Mouse (Mus musculus) NIH3T3 (cell line): ENCODE measurements around the gene Cpne8.
A peak's percentile ranks its signal among the peaks of the same experiment; 100 is the strongest.

ENCODE experiments used
- DNase-seq: peaks from one replicate; pipeline ENCODE4 v3.0.0-alpha.2; 2012; ENCODE audit warnings: low read depth

Gene Cpne8

DNA sequence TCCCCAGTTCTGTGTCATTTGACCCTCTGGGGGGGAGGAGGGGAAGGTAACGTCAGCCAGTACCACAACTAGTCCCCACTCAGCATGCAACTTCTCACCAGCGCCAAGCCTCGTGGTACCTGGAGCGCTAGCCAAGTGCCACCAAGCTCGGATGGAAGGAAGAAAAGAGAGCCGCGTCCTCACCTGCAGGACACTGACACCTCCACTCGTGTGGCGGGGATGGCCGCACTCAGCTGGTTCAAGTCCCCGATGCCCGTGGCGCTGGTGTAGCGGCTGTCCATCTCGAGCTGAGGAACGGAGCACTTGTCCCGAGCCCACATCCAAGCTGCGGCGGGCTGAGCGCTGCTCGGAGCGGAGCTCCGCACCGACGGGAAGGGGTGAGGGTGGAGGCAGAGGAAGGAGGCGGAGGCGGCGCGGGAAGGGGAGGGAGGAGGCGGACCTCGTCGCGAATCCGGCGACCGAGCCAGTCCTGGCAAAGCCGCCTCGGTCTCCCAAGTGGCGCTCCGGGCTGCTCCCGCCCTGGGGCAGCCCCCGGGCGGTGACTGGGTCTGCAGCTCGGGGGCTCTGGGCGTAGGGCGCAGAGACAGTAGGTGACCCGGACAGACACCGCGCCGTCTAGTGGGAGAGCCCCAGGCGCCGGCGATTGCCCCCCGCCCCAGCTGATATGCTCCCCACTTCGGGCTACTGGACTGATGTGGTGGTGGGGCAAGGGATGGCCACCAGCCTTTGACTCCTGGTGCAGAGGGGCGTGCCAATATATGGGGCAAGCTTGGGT lies at the start of gene Cpne8:
Cpne8 (minus strand) TSS at position 448 of the 775 bp plus-strand sequence.
- peak; percentile 72 for DNase-seq

DNA sequence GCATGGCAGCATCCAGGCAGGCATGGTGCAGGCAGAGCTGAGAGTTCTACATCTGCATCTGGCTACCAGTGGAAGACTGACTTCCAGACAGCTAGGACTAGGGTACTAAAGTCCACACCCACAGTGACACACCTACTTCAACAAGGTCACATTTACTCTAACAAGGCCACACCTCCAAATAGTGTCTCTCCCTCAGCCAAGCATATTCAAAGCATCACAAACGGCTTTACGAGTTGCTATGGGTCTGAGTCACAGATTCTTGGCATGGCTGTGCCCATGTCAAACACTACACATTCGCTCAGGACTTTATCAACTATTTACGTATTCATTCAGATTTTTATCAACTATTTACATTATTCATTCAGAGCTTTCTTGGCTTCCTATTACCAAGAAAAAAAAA lies 38.5 kb upstream of the Cpne8 start:
- peak; percentile 83 for DNase-seq

DNA sequence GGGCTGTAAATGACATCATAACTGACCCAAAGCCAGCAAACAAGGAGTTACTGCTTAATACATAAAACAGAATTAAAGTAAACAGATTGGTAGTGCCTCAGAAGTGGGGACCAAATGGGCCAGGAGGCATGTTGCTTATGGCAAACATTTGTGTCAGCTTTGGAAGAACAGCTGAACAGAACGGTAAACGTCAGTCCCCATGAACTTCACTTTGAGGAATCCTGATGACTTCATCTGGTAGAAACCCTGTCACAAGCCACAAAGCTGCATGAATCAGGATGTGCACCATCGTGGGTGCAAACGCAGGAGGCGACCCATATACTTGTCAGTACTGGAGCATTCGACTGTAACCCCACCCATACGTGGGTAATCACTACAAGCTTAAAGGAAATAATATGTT lies 30.1 kb upstream of the Cpne8 start:
- DNase-seq = no peak

DNA sequence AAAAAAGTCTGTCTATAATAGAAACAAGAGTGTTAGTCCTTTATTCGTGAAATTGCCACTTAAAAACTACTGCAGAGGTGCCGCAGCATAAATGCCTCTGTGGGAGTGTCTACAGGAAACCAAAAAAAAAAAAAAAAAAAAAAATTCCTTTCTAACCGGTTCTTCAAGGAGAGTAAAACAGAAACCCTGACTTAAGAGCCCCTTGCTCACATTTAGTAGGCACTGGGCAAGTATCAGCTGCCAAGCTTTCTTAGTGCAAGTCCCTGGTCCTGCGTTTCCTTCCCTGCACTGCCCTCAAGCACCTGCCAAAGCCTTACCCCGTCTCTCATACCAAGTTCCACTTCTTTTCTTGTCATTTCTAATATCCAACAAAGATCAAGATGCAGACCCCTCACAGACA lies 25.1 kb upstream of the Cpne8 start:
- no peak for DNase-seq

DNA sequence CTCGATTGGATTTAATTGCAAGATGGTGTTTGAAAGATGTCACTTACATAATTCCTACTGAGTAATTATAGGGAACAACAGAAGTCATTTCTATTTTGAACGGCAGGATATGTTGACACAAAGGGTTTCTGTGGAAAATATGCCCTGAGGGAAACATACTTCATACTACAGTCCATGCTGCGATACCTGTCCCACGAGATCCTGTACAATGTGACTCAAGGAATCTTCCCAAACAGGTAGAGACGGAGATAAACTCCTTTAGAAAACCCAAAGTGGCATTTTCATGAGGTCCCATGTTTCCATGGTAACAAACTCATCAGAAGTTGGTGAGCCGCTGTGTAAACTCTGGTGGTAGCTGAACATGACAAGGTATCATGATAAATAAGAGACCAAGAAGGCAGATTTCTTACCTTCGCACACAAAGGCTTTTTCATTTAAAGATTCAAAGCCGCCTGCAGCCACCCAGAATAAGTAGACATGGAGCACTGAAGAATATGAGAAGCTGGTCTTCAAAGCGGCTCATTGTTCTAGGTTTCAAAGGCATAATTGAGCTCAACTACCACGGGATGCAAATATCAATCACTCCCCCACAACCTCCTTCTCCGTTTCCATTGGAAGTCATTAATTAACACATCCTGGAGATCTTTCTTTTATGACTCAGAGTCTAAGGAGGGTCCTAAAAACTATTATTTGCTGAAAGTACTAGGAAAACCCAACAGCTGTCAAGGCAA lies 24.4 kb upstream of the Cpne8 start:
- DNase-seq = no peak

DNA sequence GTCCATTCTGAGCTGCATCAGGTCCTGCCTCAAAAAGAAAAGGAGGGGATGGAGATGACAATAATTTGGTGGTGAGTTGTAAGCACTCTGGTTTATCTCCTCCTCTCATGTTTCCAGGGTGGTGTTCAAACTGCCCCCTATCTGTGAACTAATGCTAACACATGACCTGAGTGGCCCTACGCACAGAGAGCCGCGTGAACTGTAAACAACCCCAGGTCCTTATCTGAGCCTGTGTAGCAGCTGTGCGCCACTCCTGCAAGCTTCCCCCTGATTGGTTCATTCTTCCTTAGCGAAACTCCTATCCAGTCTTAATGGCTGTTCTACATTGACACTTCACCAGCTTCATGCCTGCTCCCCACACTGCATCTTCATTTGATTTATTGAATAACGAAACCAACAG lies 7.5 kb upstream of the Cpne8 start:
- DNase-seq = no peak

DNA sequence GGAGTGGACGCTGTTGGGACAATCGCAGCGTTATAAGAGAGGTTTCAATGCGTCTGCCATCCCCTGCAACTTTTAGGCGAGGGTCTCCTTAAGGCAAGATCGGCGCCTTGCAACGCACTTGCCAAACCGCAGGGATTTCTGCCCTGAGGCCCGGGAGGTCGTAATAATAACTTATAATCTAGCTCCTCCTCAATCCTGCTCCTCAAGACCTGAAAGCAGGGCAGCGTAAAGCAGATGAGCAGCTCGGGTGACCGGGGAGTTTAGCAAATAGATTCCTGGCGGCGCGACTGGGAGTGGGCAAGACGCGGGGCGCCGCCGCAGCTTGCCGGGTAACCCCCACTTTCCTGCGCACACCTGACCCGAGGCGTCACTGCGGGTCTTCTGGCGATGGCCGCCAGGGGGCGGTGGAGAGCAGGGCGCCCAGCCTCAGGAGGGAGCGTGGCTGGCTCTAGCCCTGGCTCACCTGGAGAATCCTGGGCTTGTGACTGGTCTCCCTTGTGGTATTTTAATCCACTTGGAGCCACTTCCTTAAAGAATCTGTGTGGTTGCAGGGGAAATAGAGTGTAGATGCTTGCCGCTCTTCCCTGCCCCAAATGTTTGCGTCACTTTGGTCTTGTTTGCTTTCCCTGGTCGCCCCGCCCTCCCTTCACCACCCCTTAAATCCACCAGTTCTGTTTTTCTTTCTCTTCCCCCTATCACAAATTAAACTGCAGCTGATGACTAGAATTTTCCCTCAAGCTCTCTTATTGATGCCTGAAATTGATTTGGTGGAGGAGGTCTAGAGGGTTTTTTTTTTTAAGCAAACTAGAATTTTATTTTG lies 738 bp upstream of the Cpne8 start:
- peak; percentile 87 for DNase-seq

DNA sequence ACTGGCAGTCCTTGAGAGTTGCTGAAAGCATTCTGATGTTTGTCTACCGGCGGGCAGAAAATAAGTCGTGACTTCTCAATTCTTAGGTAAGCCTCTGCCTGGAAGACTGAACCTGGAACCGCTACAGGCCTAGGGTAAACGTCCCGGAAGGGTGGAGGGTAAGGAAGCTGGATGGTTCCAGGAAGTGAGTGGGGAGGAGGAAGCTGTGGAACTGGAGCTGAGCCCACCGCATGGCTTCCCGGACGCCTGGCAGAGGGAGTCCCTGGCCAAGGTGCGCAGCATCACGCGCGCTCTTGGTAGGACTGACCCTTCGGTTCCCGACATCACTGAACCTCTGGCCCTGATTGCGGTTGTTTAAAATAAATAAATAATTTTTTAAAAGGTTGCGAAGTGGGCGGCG lies 744 bp downstream of the Cpne8 start:
- peak; percentile 46 for DNase-seq

DNA sequence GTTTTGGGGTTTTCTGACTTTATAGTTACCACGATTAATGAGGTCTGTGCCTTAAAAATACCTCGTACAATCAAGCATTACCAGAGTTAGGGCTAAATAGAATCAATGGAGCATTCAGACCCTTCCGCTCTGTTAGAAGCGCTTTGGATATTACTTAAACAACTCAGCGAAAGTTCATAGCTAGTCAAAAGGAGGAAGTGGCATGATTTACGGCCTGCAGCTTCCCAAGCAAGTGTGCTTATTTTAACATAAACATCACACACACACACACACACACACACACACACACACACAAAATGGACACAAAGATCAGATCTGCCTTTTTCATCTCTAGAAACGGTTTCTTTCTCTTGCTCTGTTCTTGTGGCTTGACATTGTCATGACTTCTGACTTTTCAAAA lies 9.7 kb downstream of the Cpne8 start:
- DNase-seq = no peak

DNA sequence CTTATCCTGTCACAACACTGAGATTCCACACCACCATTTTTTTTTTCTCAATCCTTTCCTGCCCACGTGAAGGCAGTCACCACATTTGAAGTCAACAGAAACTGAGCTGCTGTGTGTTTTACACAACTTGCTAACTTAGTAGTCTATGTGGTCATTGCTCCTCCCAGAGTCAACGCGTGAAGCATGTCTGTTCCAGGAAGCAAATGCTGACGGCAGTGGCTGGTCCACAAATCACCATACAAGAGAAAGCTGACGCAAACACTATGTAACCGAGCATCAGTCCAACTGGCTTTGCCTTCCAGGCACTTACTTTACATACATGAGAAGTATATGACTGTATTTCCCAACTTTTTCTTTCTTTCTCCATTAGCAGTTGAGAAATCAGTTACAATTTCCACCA lies 12.3 kb downstream of the Cpne8 start:
- DNase-seq = peak; percentile 20

DNA sequence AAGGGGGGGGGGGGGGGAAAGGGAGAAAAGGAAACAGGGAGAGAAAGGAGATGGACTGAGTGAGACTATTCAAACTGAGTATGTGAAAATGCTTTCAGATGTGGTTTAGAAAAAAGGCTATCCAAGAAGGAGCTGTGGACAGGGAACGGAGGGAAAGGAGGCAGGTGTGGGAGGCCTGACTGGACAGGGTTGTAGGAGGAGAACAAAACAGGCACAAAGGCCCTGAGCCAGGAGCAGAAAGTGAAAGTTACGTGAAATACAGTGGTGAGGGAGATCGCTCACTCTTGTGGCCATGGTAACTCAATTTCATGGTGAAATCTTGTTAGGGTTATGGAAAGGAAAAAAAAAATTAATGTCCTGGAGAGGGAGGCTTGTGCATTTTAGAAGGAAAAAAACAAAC lies 14.6 kb downstream of the Cpne8 start:
- DNase-seq = peak; percentile 47

DNA sequence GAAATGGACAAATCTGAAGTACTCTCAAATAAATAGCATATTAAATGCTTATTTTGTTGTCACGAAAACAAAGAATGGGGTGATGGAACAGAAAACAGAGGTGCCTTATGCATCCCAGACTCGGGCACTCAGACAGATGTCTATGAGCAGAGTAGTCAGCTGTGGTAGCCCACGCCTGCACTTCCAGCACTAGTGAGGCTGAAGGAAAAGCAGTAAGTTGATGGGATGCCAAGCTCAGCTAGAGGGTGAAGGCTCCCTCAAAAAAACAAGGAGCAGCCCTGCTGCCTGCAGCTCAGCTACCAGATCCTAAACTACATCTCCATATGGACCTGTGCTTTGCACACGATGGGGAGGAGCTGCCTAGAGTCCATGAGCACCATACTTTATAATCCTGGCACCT lies 15.6 kb downstream of the Cpne8 start:
- DNase-seq = no peak

DNA sequence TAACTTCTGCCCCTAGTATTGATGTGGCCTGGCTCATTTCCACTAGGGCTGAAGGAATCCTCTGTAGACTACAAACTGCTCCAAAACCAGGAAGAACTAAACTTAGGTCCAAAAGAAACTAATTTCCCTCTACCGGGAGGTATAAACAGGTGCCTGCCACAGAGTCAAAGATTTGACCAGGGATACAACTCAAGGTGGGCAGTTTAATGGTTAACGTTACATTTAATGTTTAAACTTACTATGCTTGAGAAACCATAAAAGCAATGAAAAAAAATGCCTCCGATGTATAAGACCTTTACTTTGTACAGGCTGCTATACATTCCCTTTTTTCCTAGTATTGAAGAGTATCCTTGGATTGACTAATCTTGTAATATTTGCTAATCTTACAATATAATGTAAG lies 18.5 kb downstream of the Cpne8 start:
- DNase-seq = no peak

DNA sequence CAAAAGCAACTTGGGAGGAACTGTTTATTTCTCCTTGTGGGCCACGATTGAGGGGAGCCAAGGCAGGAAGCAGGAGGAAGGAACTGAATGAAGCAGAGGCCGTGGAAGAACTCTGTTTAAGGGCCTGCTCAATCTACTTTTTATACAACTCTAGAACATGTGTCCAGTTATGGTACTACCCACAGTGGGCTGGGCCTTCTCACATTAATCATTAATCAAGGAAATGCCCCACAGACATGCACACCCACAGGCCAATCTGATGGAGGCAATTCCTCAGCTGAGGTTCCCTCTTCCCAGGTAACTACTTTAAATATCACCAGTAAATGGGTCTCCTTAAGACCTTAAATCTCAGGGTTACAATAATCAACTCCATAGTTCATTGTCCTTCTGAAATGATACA lies 21.2 kb downstream of the Cpne8 start:
- DNase-seq = no peak

DNA sequence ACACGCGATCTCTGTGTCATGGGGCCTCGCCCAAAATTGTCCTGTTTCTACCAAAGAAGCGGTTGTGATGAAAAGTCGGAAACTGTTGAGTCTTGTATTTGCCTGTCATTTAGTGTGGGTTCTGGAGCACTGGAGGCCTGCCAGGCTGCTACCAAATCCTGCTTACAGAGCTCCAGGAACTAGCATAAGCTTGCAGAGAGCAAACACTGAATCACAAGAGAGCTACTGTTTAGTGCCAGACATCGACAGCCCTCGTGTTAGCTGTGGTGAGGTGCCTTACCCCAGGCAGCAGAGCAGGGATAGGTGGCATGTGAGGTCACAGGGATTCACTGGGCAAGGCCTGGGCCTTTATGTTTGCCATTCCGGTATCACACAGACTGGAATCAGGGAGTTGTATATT lies 22.7 kb downstream of the Cpne8 start:
- no peak for DNase-seq

DNA sequence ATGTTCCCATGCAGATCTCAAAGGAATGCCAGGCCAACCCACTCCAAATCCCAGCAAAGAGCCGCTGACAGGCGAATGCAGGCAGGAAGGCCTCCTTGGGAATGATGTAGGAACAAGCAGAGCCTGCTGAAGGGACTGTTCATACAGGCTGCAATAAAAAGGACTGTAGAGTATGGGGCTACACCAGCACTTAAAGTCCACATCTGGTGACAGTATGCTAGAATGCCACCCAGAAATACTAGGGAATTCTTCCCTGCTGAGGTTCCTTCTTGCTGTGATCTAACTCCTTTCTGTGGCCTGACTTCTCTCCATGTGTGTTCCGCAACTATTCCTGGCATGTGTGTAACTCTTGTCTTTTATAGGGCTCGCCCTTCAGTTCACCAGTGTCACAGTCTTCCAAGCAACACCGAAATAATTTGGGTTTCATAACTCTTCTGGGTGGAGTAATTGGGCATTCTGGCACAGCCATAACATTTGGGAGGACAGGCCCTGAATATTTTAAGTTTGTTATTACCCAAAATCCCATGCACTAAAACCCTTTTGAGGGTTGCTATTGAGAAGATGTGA lies 32.1 kb downstream of the Cpne8 start:
- DNase-seq = peak; percentile 12

DNA sequence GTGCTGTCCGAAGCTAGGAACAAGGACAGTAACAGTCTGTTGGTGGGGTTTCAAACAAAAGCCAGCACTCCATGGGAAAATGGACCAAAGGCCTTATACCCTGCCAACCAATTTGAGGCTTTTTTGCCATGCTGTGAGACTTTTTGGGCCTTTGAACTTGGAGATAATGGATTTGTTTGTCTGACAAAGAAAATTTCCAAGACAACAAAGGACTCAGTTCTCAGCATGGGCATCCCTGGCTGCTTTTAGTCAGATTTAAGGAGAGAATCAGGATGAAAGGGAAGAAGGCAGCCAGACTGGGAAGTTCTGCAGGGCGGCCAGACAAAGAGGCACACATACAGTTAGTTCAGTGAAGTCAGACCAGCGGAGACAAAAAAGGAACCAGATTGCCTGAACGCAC lies 32.9 kb downstream of the Cpne8 start:
- DNase-seq = no peak

DNA sequence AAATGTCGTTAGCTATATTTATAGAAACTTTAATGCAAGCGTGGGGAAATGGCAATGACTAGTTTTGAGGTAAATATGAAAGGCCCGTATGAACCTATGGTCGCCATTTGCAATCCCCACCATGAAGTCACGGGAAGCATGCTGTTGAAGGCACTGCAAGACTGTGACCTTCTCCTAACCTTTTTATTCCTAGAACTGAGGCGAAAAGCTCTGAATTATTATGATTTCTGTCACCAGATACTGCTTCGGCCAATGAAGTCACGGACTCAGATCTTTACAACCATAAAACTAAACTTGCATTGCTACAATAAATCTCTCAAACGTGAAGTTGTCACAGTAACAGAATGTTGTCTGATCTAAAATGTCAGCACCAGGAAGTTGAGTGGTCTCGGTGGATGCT lies 33.4 kb downstream of the Cpne8 start:
- DNase-seq = no peak

DNA sequence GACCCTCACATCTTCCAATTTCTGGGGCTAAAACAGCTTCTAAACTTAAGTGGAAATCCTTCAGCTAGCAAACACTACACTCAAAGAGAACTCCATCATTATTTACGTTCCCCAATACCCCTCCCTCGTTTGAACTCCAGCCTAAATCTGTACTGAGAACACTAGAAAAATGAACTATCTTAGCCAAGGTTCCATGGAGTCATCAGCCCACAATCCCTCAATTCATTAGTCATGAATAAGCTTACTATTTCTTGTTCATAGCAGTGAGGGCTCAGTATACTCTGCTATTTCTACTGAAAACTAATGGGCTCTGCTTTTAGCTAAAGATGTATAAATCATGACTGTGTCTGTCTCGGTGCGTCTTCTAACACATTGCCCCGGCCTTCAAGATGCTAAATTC lies 55.0 kb downstream of the Cpne8 start:
- DNase-seq = peak; percentile 67

DNA sequence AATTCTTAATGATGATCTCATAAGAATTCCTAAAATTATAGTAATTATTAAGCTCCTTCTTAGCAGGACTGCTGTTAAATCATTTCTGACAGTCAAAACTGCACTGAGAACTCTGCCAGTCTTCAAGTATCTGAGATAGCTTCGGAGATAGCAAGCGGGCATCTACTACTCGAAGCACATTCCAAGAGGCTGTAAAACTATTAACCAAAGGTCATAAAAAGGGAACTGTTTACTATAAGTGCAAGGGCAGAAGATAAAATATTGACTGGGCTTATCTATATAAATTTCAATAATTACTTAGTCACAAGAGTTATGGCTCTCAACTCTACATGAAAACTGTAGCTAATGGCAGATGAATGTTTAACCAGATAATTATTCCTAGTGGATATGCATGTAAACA lies 57.2 kb downstream of the Cpne8 start:
- DNase-seq = no peak

DNA sequence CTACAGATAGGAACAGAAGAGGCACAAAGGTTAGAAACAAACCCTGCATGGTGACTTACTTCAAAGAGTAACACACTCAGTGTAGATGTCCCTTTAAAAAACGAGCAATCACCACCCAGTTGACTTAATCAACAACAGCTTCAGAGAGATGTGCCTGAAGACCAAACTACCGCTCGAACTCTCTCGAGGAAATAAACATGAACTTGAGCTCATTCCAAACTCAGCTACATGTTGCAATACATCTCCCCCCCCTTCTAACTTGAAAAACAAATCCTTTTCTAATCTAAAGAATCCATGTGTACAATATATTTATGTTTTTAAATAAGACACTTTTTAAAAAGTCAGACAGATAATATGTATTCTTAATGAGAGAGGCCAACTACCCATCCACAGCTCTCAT lies 59.5 kb downstream of the Cpne8 start:
- peak; percentile 61 for DNase-seq

DNA sequence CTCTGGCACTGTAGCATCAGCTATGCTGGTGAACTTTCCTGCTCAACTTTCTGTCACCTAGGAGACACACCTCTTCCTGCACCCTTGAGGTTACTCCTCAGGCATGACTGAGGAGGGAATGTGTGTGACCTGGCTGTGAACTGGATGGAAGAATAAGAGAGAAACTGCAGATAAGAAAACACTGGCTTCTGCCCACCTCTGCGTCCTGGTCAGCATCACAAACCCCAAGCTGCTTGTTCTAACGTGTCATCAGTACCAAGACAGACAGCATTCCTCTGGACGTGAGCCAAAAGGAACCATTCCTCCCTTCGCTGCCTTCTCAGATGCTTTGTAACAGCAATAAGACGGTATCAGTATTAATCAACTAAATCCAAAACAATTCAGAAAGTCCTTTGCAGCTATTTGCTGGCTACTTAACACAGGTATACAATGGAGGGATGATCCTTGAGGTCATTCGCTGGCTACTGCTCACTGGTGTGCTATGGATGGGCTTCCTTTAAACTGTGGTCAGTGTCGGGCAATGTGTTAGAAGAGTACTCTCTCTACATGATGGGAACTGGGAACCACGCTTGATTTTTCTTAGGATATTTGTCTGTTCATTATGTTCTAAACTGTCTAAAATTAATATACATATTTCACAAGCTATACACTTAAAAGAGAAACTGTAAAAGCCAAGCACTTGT lies 63.0 kb downstream of the Cpne8 start:
- DNase-seq = peak; percentile 38
